Mouse (Mus musculus): ENCODE data around the gene Top3a.

Gene Top3a

GRCm38 (mm10) chr11:60775578-60775977 is 1.6 kb downstream of the Top3a start:
- no peak for DNase-seq (ENCODE audit: low read depth, low spot score)

- no peak for DNase-seq (ENCODE audit: low read depth, low spot score)
Observed at GRCm38 (mm10) chr11:60774841-60775240, 2.3 kb downstream of the Top3a start.

GRCm38 (mm10) chr11:60774158-60774689 is 2.9 kb downstream of the Top3a start:
- no peak for DNase-seq (ENCODE audit: low read depth, low spot score)

DNA sequence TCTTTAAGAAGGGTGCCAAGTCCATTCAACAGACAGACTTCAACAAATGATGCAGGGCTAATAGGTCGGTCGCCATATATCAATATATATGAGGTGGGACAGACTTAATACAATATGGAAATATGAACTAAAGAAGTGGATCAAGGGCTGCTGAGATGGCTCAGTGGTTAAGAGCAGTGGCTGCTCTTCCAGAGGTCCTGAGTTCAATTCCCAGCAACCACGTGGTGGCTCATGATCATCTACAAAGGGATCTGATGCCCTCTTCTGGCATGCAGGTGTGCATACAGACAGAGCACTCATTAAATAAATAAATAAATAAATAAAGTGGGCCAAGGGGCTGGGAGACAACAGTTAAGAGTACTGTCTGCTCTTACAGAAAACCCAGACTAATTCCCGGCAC is 5.0 kb downstream of the Top3a start:
- no peak for DNase-seq (ENCODE audit: low read depth, low spot score)

GRCm38 (mm10) chr11:60770776-60771175 is 6.4 kb downstream of the Top3a start:
- peak; percentile 55 for DNase-seq (ENCODE audit: low read depth, low spot score)

GRCm38 (mm10) chr11:60769322-60769721 is 7.8 kb downstream of the Top3a start:
- no peak for DNase-seq (ENCODE audit: low read depth, low spot score)

DNA sequence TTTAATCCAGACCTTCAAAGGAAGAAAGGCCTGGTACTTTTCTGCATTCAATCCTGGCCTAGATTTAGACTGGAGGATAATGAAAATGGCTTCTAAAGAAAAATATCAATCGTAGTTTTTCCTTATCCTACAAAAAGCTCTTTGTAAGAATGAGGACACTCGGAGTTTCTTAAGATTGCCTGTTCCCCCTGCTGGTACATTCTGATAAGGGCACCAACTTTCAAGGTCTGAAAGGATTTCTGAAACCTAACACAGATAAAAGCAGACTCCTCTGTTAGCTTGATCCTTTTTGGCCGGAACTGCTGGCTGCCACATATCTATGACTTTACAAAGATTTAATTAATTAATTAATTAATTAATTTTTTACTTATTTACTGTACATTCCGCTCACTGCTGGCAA is 10.2 kb downstream of the Top3a start:
- no peak for DNase-seq (ENCODE audit: low read depth, low spot score)

DNA sequence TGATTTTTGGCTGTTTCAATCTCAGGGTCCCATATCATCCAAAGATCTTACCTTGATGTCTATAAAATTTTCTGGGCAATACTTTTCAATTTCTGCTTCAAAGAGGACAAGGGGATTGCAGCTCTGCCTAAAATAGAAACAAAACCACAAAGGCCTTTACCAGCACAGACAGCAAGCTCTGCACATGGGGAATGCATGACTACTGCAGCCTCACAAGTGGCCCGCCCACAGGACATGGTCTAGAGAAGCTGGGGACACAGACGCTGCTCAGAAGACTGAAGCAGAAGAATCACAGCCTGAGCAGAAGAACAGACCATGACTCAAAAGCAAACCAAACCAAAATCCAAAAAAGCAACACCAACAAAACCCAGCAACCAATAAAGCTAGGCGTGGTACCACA is 15.5 kb downstream of the Top3a start:
- DNase-seq (ENCODE audit: low read depth, low spot score), result no peak

GRCm38 (mm10) chr11:60755570-60755969 is 21.6 kb downstream of the Top3a start:
- DNase-seq (ENCODE audit: low read depth, low spot score), result no peak

- peak; percentile 65 for DNase-seq (ENCODE audit: low read depth, low spot score)
Observed at GRCm38 (mm10) chr11:60740321-60740720, 36.8 kb downstream of the Top3a start.

DNA sequence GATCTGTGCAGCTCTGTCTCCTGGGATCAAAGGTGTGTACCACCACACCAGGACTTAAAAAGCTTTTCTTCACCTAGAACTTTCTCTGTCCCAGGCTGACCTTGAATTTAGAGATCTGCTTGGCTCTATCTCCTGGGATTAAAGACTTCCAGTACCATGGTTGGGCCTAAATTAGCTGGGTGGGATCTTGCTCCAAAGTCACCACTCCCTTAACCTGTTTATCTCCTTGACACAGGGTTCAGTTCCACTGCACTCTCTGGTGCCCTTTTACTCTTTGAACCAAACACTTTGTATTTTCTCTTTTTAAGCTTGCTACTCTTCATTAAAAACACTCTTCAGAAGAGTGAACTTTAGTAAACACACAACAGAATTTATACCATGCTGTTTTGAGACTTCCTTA is 39.7 kb downstream of the Top3a start:
- no peak for DNase-seq (ENCODE audit: low read depth, low spot score)

- DNase-seq (ENCODE audit: low read depth, low spot score), result no peak
Observed at GRCm38 (mm10) chr11:60736491-60736890, 40.7 kb downstream of the Top3a start.

- DNase-seq (ENCODE audit: low read depth, low spot score), result no peak
Observed at GRCm38 (mm10) chr11:60735191-60735590, 42.0 kb downstream of the Top3a start.

GRCm38 (mm10) chr11:60734206-60734605 is 43.0 kb downstream of the Top3a start:
- no peak for DNase-seq (ENCODE audit: low read depth, low spot score)

GRCm38 (mm10) chr11:60731251-60731650 is 45.9 kb downstream of the Top3a start:
- DNase-seq (ENCODE audit: low read depth, low spot score), result no peak

- no peak for DNase-seq (ENCODE audit: low read depth, low spot score)
Observed at GRCm38 (mm10) chr11:60730169-60730568, 47.0 kb downstream of the Top3a start.

DNA sequence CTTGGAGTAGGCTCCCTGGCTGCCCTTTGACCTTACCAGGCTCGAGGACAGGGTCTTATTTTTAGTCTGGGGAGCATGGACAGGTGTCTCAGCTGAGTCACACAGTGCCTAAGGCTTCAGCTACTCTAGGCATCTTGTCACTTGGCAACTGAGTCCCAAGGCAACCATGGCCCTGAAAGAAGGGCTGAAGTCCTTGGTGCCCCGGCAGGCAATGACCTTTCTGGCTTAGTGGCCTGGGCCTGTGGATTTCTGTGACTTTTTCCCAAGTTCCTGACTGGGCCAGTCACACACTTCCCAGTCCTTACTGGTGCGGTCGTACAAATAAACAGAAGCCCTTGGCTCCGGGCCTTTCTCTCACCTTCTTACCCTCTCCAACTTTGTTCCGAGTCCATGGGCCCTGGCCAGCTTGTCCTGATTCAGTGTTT is 47.9 kb downstream of the Top3a start:
- no peak for DNase-seq (ENCODE audit: low read depth, low spot score)

GRCm38 (mm10) chr11:60728260-60728761 is 48.9 kb downstream of the Top3a start, which contains the start of gene Mief2:
TSS of gene Mief2 (plus strand) at chr11:60728398.
- peak; percentile 97 for DNase-seq (ENCODE audit: low read depth, low spot score)

DNA sequence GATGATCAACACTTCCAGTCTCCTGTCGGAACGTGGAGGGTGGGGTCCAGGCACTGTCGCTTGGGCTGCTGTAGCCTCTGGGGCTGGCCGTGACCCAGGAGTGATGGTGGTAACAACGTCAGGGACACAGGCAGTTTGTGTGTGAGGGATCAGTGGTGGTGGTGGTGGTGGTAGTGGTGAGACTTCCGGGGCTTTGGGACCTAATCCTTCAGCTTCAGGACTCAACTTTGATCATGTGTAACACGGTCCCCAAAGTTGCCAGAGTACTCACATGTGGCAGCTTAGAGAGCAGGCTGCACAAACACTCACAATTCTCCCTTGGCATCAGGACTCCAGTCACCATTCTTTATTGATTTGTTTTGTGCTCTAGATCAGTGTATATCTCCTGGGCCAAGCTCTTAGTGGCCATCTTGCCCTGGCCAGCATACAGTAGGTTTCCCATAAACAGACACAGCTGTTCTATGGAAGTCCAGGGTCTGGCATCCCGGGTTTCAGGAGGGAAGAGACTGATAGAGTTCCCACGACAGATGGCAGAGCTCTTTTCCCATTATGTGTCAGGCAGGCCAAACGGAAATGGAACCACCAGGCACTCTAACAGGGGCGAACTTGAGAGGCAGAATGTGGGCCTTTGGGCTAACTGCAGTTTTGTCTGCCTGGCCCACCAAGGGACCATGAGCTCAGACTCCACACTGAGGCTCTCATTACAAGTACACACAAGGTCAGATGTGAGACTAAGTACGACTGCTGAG is 49.6 kb downstream of the Top3a start:
- no peak for DNase-seq (ENCODE audit: low read depth, low spot score)

- peak; percentile 77 for DNase-seq (ENCODE audit: low read depth, low spot score)
Observed at GRCm38 (mm10) chr11:60726601-60727391, 50.4 kb downstream of the Top3a start, which contains the start of gene Flii. TSS of gene Flii (minus strand) at chr11:60727263.

DNA sequence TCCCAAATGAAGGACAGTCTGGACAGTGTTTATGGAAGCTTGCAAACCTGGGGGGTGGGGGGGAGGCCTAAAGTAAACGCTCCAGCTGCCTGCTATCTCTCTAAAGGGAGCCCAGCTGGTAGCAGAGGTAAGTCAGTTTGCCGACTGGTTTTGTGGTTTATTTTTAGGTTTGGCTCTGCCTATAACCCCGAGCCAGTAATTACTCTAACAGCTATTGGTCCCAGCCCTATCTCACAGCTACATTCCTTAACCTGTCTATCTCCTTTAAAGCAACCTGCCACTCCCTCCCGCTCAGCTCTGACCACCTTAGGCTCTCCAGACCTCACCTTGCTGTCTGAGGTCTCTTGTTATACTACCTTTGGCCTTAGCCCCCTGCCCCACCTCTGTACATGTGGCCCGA is 57.9 kb downstream of the Top3a start:
- DNase-seq (ENCODE audit: low read depth, low spot score), result no peak

- DNase-seq (ENCODE audit: low read depth, low spot score), result no peak
Observed at GRCm38 (mm10) chr11:60715833-60716232, 61.3 kb downstream of the Top3a start.
